Mouse (Mus musculus) MEL (cell line): ENCODE measurements at regions not wholly inside any gene's neighbourhood (a gene's known extent, or its start where the extent isn't known, plus 50 kb on each side); places are given as distances from the start of the nearest gene placed in this dataset.

ENCODE experiments used
- E2F4 ChIP-seq: IDR thresholded peaks from 2 replicates; pipeline ENCODE4 v1.6.1; 2011; ENCODE audit warnings: low read depth, low read length, improper control_type of control experiment, borderline replicate concordance
- TCF12 ChIP-seq: IDR thresholded peaks from 2 replicates; pipeline ENCODE4 v1.6.1; 2014; ENCODE audit warnings: low read depth, mild to moderate bottlenecking, inconsistent platforms, low read length, improper control_type of control experiment, moderate library complexity
- ZNF384 ChIP-seq: IDR thresholded peaks from 2 replicates; pipeline ENCODE4 v1.6.1; 2012; ENCODE audit warnings: low read depth, mild to moderate bottlenecking, inconsistent platforms, low read length, improper control_type of control experiment

DNA sequence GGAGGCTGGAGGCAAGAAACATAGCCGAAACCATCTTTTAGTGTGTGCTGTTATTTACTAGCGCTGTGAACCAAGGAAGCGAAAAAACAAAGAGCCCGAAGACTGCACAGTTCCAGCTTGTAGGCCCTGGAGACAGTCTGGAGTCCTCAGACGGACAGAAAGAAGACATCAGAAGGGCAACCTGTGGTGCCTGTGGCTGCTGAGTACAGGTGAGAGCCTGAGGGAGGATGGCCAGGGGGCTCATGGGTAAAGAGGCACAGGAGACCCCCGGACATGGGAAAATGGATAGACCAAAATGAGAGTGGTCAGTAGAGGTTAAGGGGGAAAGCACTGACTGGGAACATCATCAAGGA is 313.4 kb upstream of the Ubash3b start:
- TF ChIP-seq ZNF384 = no peak
- no peak for TF ChIP-seq E2F4
- no peak for TF ChIP-seq TCF12
